Mouse (Mus musculus): Measurements from ENCODE around the gene Dupd1.
"Not testable (repeated sequence)": the region's sequence is repeated elsewhere in the genome, so short reads cannot be mapped to it uniquely, and the experiment has no call there.

Gene Dupd1

GRCm38 (mm10) chr14:21676223-21676622 lies 38.2 kb downstream of the Dupd1 start:
- DNase-seq (ENCODE audit: low spot score in 2 of 2), result no peak

- DNase-seq (ENCODE audit: low spot score in 2 of 2), result no peak
Measured at GRCm38 (mm10) chr14:21674471-21674870, 39.9 kb downstream of the Dupd1 start.

- no peak for DNase-seq (ENCODE audit: low spot score in 2 of 2)
Measured at GRCm38 (mm10) chr14:21673100-21673499, 41.3 kb downstream of the Dupd1 start.

GRCm38 (mm10) chr14:21670422-21671006 lies 43.9 kb downstream of the Dupd1 start:
- not testable (repeated sequence) for DNase-seq (ENCODE audit: low spot score in 2 of 2)

- DNase-seq (ENCODE audit: low spot score in 2 of 2), result no peak
Measured at GRCm38 (mm10) chr14:21669633-21670421, 44.5 kb downstream of the Dupd1 start.

- DNase-seq (ENCODE audit: low spot score in 2 of 2), result no peak
Measured at GRCm38 (mm10) chr14:21669218-21669617, 45.2 kb downstream of the Dupd1 start.

- no peak for DNase-seq (ENCODE audit: low spot score in 2 of 2)
Measured at GRCm38 (mm10) chr14:21662465-21663142, 51.8 kb downstream of the Dupd1 start.

GRCm38 (mm10) chr14:21659652-21660051 lies 54.7 kb downstream of the Dupd1 start:
- no peak for DNase-seq (ENCODE audit: low spot score in 2 of 2)

GRCm38 (mm10) chr14:21659155-21659554 lies 55.2 kb downstream of the Dupd1 start:
- no peak for DNase-seq (ENCODE audit: low spot score in 2 of 2)

GRCm38 (mm10) chr14:21653813-21654212 lies 60.6 kb downstream of the Dupd1 start:
- no peak for DNase-seq (ENCODE audit: low spot score in 2 of 2)

GRCm38 (mm10) chr14:21640806-21641435 lies 73.5 kb downstream of the Dupd1 start:
- DNase-seq (ENCODE audit: low spot score in 2 of 2), result no peak

- no peak for DNase-seq (ENCODE audit: low spot score in 2 of 2)
Measured at GRCm38 (mm10) chr14:21636548-21636947, 77.8 kb downstream of the Dupd1 start.

- DNase-seq (ENCODE audit: low spot score in 2 of 2), result no peak
Measured at GRCm38 (mm10) chr14:21631665-21632200, 82.6 kb downstream of the Dupd1 start.

Data from frontal cortex, postnatal 14 days (tissue).